Mouse (Mus musculus) embryonic facial prominence, embryonic 15.5 days (tissue): Measurements from ENCODE around the gene Lpar3. TPM values are rescaled to one million over a fixed set of nuclear protein-coding genes. Genes with fewer than 3 reads are reported as not detected.

Experiments
- ATAC-seq: fragments of 200-750 bp; cut with Nextera tagmentation; 2 replicates; pipeline ENCODE4 v1.8.0; 2017; ENCODE audit warnings: low read depth, moderate TSS enrichment; ENCODE audit not compliant: insufficient number of reproducible peaks, low FRiP score, low TSS enrichment
- H3K27ac ChIP-seq: fragments of 300-500 bp; sonication (generic); replicated peaks from 2 replicates; pipeline ENCODE4 v1.5.1; 2015; ENCODE audit warnings: mild to moderate bottlenecking, inconsistent platforms
- H3K27me3 ChIP-seq: fragments of 300-500 bp; sonication (generic); 2 replicates; pipeline ENCODE4 v1.6.1; 2015; ENCODE audit warnings: inconsistent platforms
- H3K36me3 ChIP-seq: fragments of 300-500 bp; sonication (generic); 2 replicates; pipeline ENCODE4 v1.6.1; 2015; ENCODE audit warnings: mild to moderate bottlenecking, inconsistent platforms
- H3K4me1 ChIP-seq: fragments of 300-500 bp; sonication (generic); 2 replicates; pipeline ENCODE4 v1.6.1; 2015; ENCODE audit warnings: inconsistent platforms
- H3K4me2 ChIP-seq: fragments of 300-500 bp; sonication (generic); replicated peaks from 2 replicates; pipeline ENCODE4 v1.6.1; 2015; ENCODE audit warnings: mild to moderate bottlenecking, inconsistent platforms
- H3K4me3 ChIP-seq: fragments of 300-500 bp; sonication (generic); replicated peaks from 2 replicates; pipeline ENCODE4 v1.5.1; 2015; ENCODE audit warnings: mild to moderate bottlenecking, inconsistent platforms
- H3K9ac ChIP-seq: fragments of 300-500 bp; sonication (generic); 2 replicates; pipeline ENCODE4 v1.6.1; 2015; ENCODE audit warnings: inconsistent platforms
- H3K9me3 ChIP-seq: fragments of 300-500 bp; sonication (generic); replicated peaks from 2 replicates; pipeline ENCODE4 v1.6.1; 2016; ENCODE audit warnings: inconsistent platforms
- WGBS: fragments of 180-500 bp; shearing (Covaris S2); methylation state at CpG from one replicate; pipeline ENCODE4 v1.1.7; 2015; 5-methylcytosine and 5-hydroxymethylcytosine counted together
- polyA plus RNA-seq: library from polyadenylated mRNA; unstranded; fragments of >200 nt; fragmentation: Nextera tagmentation; extraction: Ambion mirVana; gene quantifications from 2 replicates; pipeline ENCODE4 v1.2.1, GENCODE M21; 2015

The Lpar3 gene
- polyA plus RNA-seq, 1 experiment from 2014 or later: 5.3 TPM

GRCm38 (mm10) chr3:146262536-146262935 is 41.8 kb downstream of the Lpar3 start:
- H3K27ac ChIP-seq: no peak overlapping the region
- no peak overlapping the region for H3K9ac ChIP-seq
- no peak overlapping the region for H3K4me2 ChIP-seq
- WGBS: 27% methylated on average over 1 of the region's 1 CpGs
- ATAC-seq: no peak
- H3K27me3 ChIP-seq: no peaks in the 10 kb centered on the region
- no peaks in the 10 kb centered on the region for H3K36me3 ChIP-seq
- H3K4me3 ChIP-seq: no peak overlapping the region
- no peaks in the 10 kb centered on the region for H3K9me3 ChIP-seq
- H3K4me1 ChIP-seq: peaks cover 4% of the 10 kb centered on the region; the same call in 1 of the 2 replicates

GRCm38 (mm10) chr3:146264146-146264545 is 43.4 kb downstream of the Lpar3 start:
- no peak for ATAC-seq
- peaks cover 4% of the 10 kb centered on the region; the same call in 1 of the 2 replicates for H3K4me1 ChIP-seq
- H3K27me3 ChIP-seq: no peaks in the 10 kb centered on the region
- no peaks in the 10 kb centered on the region for H3K36me3 ChIP-seq
- WGBS: 71% methylated on average over 10 of the region's 10 CpGs
- H3K9me3 ChIP-seq: no peaks in the 10 kb centered on the region
- no peak overlapping the region for H3K4me2 ChIP-seq
- no peak overlapping the region for H3K27ac ChIP-seq
- no peak overlapping the region for H3K9ac ChIP-seq
- H3K4me3 ChIP-seq: no peak overlapping the region

- ATAC-seq: no peak
- H3K4me2 ChIP-seq: no peak overlapping the region
- no peak overlapping the region for H3K4me3 ChIP-seq
- H3K36me3 ChIP-seq: no peaks in the 10 kb centered on the region
- no peaks in the 10 kb centered on the region for H3K9me3 ChIP-seq
- H3K4me1 ChIP-seq: peaks cover 4% of the 10 kb centered on the region; the same call in 1 of the 2 replicates
- H3K9ac ChIP-seq: no peak overlapping the region
- 73% methylated on average over 12 of the region's 12 CpGs for WGBS
- no peak overlapping the region for H3K27ac ChIP-seq
- H3K27me3 ChIP-seq: no peaks in the 10 kb centered on the region
These were observed 44.9 kb downstream of the Lpar3 start for GRCm38 (mm10) chr3:146265545-146266130.

- no peak for ATAC-seq
- 82% methylated on average over 14 of the region's 14 CpGs for WGBS
These were observed 47.5 kb downstream of the Lpar3 start for GRCm38 (mm10) chr3:146268024-146268801.

GRCm38 (mm10) chr3:146274503-146274902 is 53.7 kb downstream of the Lpar3 start:
- no peaks in the 10 kb centered on the region for H3K4me1 ChIP-seq
- ATAC-seq: no peak
- 43% methylated on average over 5 of the region's 5 CpGs for WGBS

More at GRCm38 (mm10) chr3:146268024-146268801, 47.5 kb downstream of the Lpar3 start:
- H3K9me3 ChIP-seq: no peaks in the 10 kb centered on the region
- no peaks in the 10 kb centered on the region for H3K36me3 ChIP-seq
- no peak overlapping the region for H3K9ac ChIP-seq
- no peak overlapping the region for H3K4me2 ChIP-seq
- no peak overlapping the region for H3K27ac ChIP-seq
- no peaks in the 10 kb centered on the region for H3K27me3 ChIP-seq
- no peak overlapping the region for H3K4me3 ChIP-seq
- H3K4me1 ChIP-seq: peaks cover 3% of the 10 kb centered on the region; the same call in 1 of the 2 replicates

GRCm38 (mm10) chr3:146275360-146276025 is 54.7 kb downstream of the Lpar3 start:
- H3K4me1 ChIP-seq: no peaks in the 10 kb centered on the region
- no peak overlapping the region for H3K4me3 ChIP-seq
- 52% methylated on average over 11 of the region's 11 CpGs for WGBS
- H3K4me2 ChIP-seq: no peak overlapping the region
- H3K9me3 ChIP-seq: no peaks in the 10 kb centered on the region
- H3K27ac ChIP-seq: no peak overlapping the region
- ATAC-seq: no peak
- no peak overlapping the region for H3K9ac ChIP-seq
- no peaks in the 10 kb centered on the region for H3K27me3 ChIP-seq
- no peaks in the 10 kb centered on the region for H3K36me3 ChIP-seq

More at GRCm38 (mm10) chr3:146274503-146274902, 53.7 kb downstream of the Lpar3 start:
- no peak overlapping the region for H3K4me3 ChIP-seq
- H3K4me2 ChIP-seq: no peak overlapping the region
- no peaks in the 10 kb centered on the region for H3K36me3 ChIP-seq
- no peak overlapping the region for H3K9ac ChIP-seq
- H3K27ac ChIP-seq: no peak overlapping the region
- no peaks in the 10 kb centered on the region for H3K27me3 ChIP-seq
- no peaks in the 10 kb centered on the region for H3K9me3 ChIP-seq

GRCm38 (mm10) chr3:146276026-146276409 is 55.3 kb downstream of the Lpar3 start:
- Histone ChIP-seq H3K9me3 (no peaks in the 10 kb centered on the region), H3K4me1 (no peaks in the 10 kb centered on the region), H3K4me3 (no peak overlapping the region), H3K27ac (no peak overlapping the region), H3K27me3 (no peaks in the 10 kb centered on the region), H3K4me2 (no peak overlapping the region), H3K36me3 (no peaks in the 10 kb centered on the region), H3K9ac (no peak overlapping the region)
- 25% methylated on average over 4 of the region's 4 CpGs for WGBS
- ATAC-seq: no peak

- H3K4me3 ChIP-seq: no peak overlapping the region
- WGBS: 91% methylated on average over 4 of the region's 4 CpGs
- ATAC-seq: no peak
These were observed 56.2 kb downstream of the Lpar3 start for GRCm38 (mm10) chr3:146276991-146277390.

GRCm38 (mm10) chr3:146277456-146277855 is 56.7 kb downstream of the Lpar3 start:
- no peaks in the 10 kb centered on the region for H3K27me3 ChIP-seq
- no peak overlapping the region for H3K27ac ChIP-seq
- no peaks in the 10 kb centered on the region for H3K4me1 ChIP-seq
- H3K4me3 ChIP-seq: no peak overlapping the region
- H3K9me3 ChIP-seq: no peaks in the 10 kb centered on the region
- ATAC-seq: no peak
- no peak overlapping the region for H3K4me2 ChIP-seq
- H3K36me3 ChIP-seq: no peaks in the 10 kb centered on the region
- H3K9ac ChIP-seq: no peak overlapping the region
- 77% methylated on average over 11 of the region's 11 CpGs for WGBS

More at GRCm38 (mm10) chr3:146276991-146277390, 56.2 kb downstream of the Lpar3 start:
- H3K27me3 ChIP-seq: no peaks in the 10 kb centered on the region
- H3K27ac ChIP-seq: no peak overlapping the region
- no peaks in the 10 kb centered on the region for H3K9me3 ChIP-seq
- no peaks in the 10 kb centered on the region for H3K36me3 ChIP-seq
- no peak overlapping the region for H3K9ac ChIP-seq
- H3K4me1 ChIP-seq: no peaks in the 10 kb centered on the region
- no peak overlapping the region for H3K4me2 ChIP-seq

- 73% methylated on average over 13 of the region's 13 CpGs for WGBS
- no peaks in the 10 kb centered on the region for H3K4me1 ChIP-seq
- no peak overlapping the region for H3K9ac ChIP-seq
- H3K4me3 ChIP-seq: no peak overlapping the region
- no peaks in the 10 kb centered on the region for H3K27me3 ChIP-seq
- no peak overlapping the region for H3K4me2 ChIP-seq
- H3K36me3 ChIP-seq: no peaks in the 10 kb centered on the region
- no peak overlapping the region for H3K27ac ChIP-seq
- no peak for ATAC-seq
- H3K9me3 ChIP-seq: no peaks in the 10 kb centered on the region
These were observed 57.7 kb downstream of the Lpar3 start for GRCm38 (mm10) chr3:146278195-146279140.
